Mouse (Mus musculus) kidney, embryonic 15.5 days (tissue): ENCODE results near the gene Ppp4r3b. TPM values are rescaled to one million over a fixed set of nuclear protein-coding genes. Genes with fewer than 3 reads are reported as not detected.

Source experiments
- ATAC-seq: fragments of 200-750 bp; cut with Nextera tagmentation; replicated peaks from 2 replicates; pipeline ENCODE4 v1.8.0; 2017; ENCODE audit warnings: moderate TSS enrichment; ENCODE audit not compliant: low FRiP score
- H3K27ac ChIP-seq: fragments of 300-500 bp; sonication (generic); 2 replicates; pipeline ENCODE4 v1.5.1; 2015; ENCODE audit warnings: mild to moderate bottlenecking, inconsistent platforms
- H3K27me3 ChIP-seq: fragments of 300-500 bp; sonication (generic); 2 replicates; pipeline ENCODE4 v1.6.1; 2015; ENCODE audit warnings: inconsistent platforms
- H3K36me3 ChIP-seq: fragments of 300-500 bp; sonication (generic); 2 replicates; pipeline ENCODE4 v1.6.1; 2015; ENCODE audit warnings: inconsistent platforms
- H3K4me1 ChIP-seq: fragments of 300-500 bp; sonication (generic); 2 replicates; pipeline ENCODE4 v1.6.1; 2015; ENCODE audit warnings: inconsistent platforms
- H3K4me2 ChIP-seq: fragments of 300-500 bp; sonication (generic); 2 replicates; pipeline ENCODE4 v1.6.1; 2015; ENCODE audit warnings: moderate library complexity, mild to moderate bottlenecking, inconsistent platforms
- H3K4me3 ChIP-seq: fragments of 300-500 bp; sonication (generic); replicated peaks from 2 replicates; pipeline ENCODE4 v1.5.1; 2015; ENCODE audit warnings: mild to moderate bottlenecking, inconsistent platforms
- H3K9ac ChIP-seq: fragments of 300-500 bp; sonication (generic); 2 replicates; pipeline ENCODE4 v1.6.1; 2015; ENCODE audit warnings: mild to moderate bottlenecking, inconsistent platforms
- H3K9me3 ChIP-seq: fragments of 300-500 bp; sonication (generic); replicated peaks from 2 replicates; pipeline ENCODE4 v1.6.1; 2016; ENCODE audit warnings: inconsistent platforms
- WGBS: fragments of 180-500 bp; shearing (Covaris S2); methylation state at CpG from one replicate; pipeline ENCODE4 v1.1.7; 2015; ENCODE audit warnings: mixed read lengths; 5-methylcytosine and 5-hydroxymethylcytosine counted together
- polyA plus RNA-seq: library from polyadenylated mRNA; unstranded; fragments of >200 nt; fragmentation: Nextera tagmentation; extraction: Ambion mirVana; gene quantifications from 2 replicates; pipeline ENCODE4 v1.2.1, GENCODE M21; 2015

Ppp4r3b gene
- polyA plus RNA-seq, 1 experiment from 2014 or later = 89.5 TPM

GRCm38 (mm10) chr11:29181751-29182150 lies 9.1 kb downstream of the Ppp4r3b start:
- H3K4me2 ChIP-seq = no peak overlapping the region
- WGBS = 94% methylated on average over 5 of the region's 5 CpGs
- no peak for ATAC-seq
- H3K36me3 ChIP-seq = peaks cover 54% of the 10 kb centered on the region
- no peak overlapping the region for H3K27ac ChIP-seq
- no peaks in the 10 kb centered on the region for H3K27me3 ChIP-seq
- no peaks in the 10 kb centered on the region for H3K4me1 ChIP-seq
- H3K9ac ChIP-seq = no peak overlapping the region
- no peaks in the 10 kb centered on the region for H3K9me3 ChIP-seq
- H3K4me3 ChIP-seq = no peak overlapping the region

GRCm38 (mm10) chr11:29188981-29189380 lies 16.3 kb downstream of the Ppp4r3b start:
- H3K9ac ChIP-seq = no peak overlapping the region
- H3K4me1 ChIP-seq = no peaks in the 10 kb centered on the region
- H3K27me3 ChIP-seq = no peaks in the 10 kb centered on the region
- H3K27ac ChIP-seq = no peak overlapping the region
- no peaks in the 10 kb centered on the region for H3K9me3 ChIP-seq
- H3K36me3 ChIP-seq = peaks cover 68% of the 10 kb centered on the region
- no peak for ATAC-seq
- 83% methylated on average over 2 of the region's 2 CpGs for WGBS
- no peak overlapping the region for H3K4me3 ChIP-seq
- no peak overlapping the region for H3K4me2 ChIP-seq

GRCm38 (mm10) chr11:29203653-29204052 lies 31.0 kb downstream of the Ppp4r3b start:
- no peak overlapping the region for H3K27ac ChIP-seq
- no peaks in the 10 kb centered on the region for H3K27me3 ChIP-seq
- H3K36me3 ChIP-seq = peaks cover 56% of the 10 kb centered on the region
- no peak overlapping the region for H3K9ac ChIP-seq
- no peaks in the 10 kb centered on the region for H3K4me1 ChIP-seq
- no peak overlapping the region for H3K4me3 ChIP-seq
- H3K4me2 ChIP-seq = no peak overlapping the region
- no peaks in the 10 kb centered on the region for H3K9me3 ChIP-seq
- ATAC-seq = no peak
- WGBS = 85% methylated on average over 5 of the region's 5 CpGs

- H3K4me1 ChIP-seq = no peaks in the 10 kb centered on the region
- peaks cover 52% of the 10 kb centered on the region for H3K36me3 ChIP-seq
- WGBS = 94% methylated on average over 2 of the region's 2 CpGs
- no peak overlapping the region for H3K27ac ChIP-seq
- H3K4me3 ChIP-seq = no peak overlapping the region
- H3K4me2 ChIP-seq = no peak overlapping the region
- H3K27me3 ChIP-seq = no peaks in the 10 kb centered on the region
- no peaks in the 10 kb centered on the region for H3K9me3 ChIP-seq
- no peak overlapping the region for H3K9ac ChIP-seq
- ATAC-seq = no peak
Observed at GRCm38 (mm10) chr11:29209774-29210173, 37.1 kb downstream of the Ppp4r3b start.

- no peak for ATAC-seq
- no peaks in the 10 kb centered on the region for H3K27me3 ChIP-seq
- H3K36me3 ChIP-seq = peaks cover 71% of the 10 kb centered on the region
- H3K4me2 ChIP-seq = no peak overlapping the region
- H3K9ac ChIP-seq = no peak overlapping the region
- H3K27ac ChIP-seq = no peak overlapping the region
- no peaks in the 10 kb centered on the region for H3K4me1 ChIP-seq
- no peaks in the 10 kb centered on the region for H3K9me3 ChIP-seq
- 95% methylated on average over 2 of the region's 2 CpGs for WGBS
- no peak overlapping the region for H3K4me3 ChIP-seq
Observed at GRCm38 (mm10) chr11:29216196-29216595, 43.5 kb downstream of the Ppp4r3b start.

- Histone ChIP-seq H3K9ac (no peak overlapping the region), H3K4me3 (no peak overlapping the region), H3K36me3 (peaks cover 76% of the 10 kb centered on the region), H3K4me1 (no peaks in the 10 kb centered on the region), H3K9me3 (no peaks in the 10 kb centered on the region), H3K27ac (no peak overlapping the region), H3K27me3 (no peaks in the 10 kb centered on the region), H3K4me2 (no peak overlapping the region)
- no peak for ATAC-seq
Observed at GRCm38 (mm10) chr11:29219055-29219454, 46.4 kb downstream of the Ppp4r3b start.

GRCm38 (mm10) chr11:29222310-29222709 lies 49.6 kb downstream of the Ppp4r3b start:
- no peak overlapping the region for H3K27ac ChIP-seq
- no peaks in the 10 kb centered on the region for H3K4me1 ChIP-seq
- ATAC-seq = no peak
- H3K4me3 ChIP-seq = no peak overlapping the region
- peaks cover 75% of the 10 kb centered on the region for H3K36me3 ChIP-seq
- no peaks in the 10 kb centered on the region for H3K9me3 ChIP-seq
- 86% methylated on average over 5 of the region's 5 CpGs for WGBS
- no peaks in the 10 kb centered on the region for H3K27me3 ChIP-seq
- no peak overlapping the region for H3K9ac ChIP-seq
- no peak overlapping the region for H3K4me2 ChIP-seq

GRCm38 (mm10) chr11:29224754-29225153 lies 52.1 kb downstream of the Ppp4r3b start:
- Histone ChIP-seq H3K27ac (no peak overlapping the region), H3K4me3 (no peak overlapping the region), H3K4me1 (no peaks in the 10 kb centered on the region), H3K4me2 (no peak overlapping the region), H3K9ac (no peak overlapping the region), H3K9me3 (no peaks in the 10 kb centered on the region), H3K36me3 (peaks cover 87% of the 10 kb centered on the region), H3K27me3 (no peaks in the 10 kb centered on the region)
- WGBS = 91% methylated on average over 2 of the region's 2 CpGs
- no peak for ATAC-seq

GRCm38 (mm10) chr11:29228957-29229356 lies 56.3 kb downstream of the Ppp4r3b start:
- Histone ChIP-seq H3K9ac (no peak overlapping the region), H3K4me2 (no peak overlapping the region), H3K36me3 (peaks cover 84% of the 10 kb centered on the region), H3K27ac (no peak overlapping the region), H3K4me3 (no peak overlapping the region), H3K27me3 (no peaks in the 10 kb centered on the region), H3K4me1 (no peaks in the 10 kb centered on the region), H3K9me3 (no peaks in the 10 kb centered on the region)
- ATAC-seq = no peak
- WGBS = 96% methylated on average over 2 of the region's 2 CpGs

GRCm38 (mm10) chr11:29233569-29233968 lies 60.9 kb downstream of the Ppp4r3b start:
- Histone ChIP-seq H3K4me3 (no peak overlapping the region), H3K36me3 (peaks cover 51% of the 10 kb centered on the region), H3K4me2 (no peak overlapping the region), H3K9me3 (no peaks in the 10 kb centered on the region), H3K27me3 (no peaks in the 10 kb centered on the region), H3K4me1 (no peaks in the 10 kb centered on the region), H3K9ac (no peak overlapping the region), H3K27ac (no peak overlapping the region)
- ATAC-seq = no peak
- 78% methylated on average over 1 of the region's 1 CpGs for WGBS

- H3K9me3 ChIP-seq = no peaks in the 10 kb centered on the region
- H3K27ac ChIP-seq = no peak overlapping the region
- ATAC-seq = no peak
- H3K4me3 ChIP-seq = no peak overlapping the region
- peaks cover 36% of the 10 kb centered on the region for H3K36me3 ChIP-seq
- H3K9ac ChIP-seq = no peak overlapping the region
- no peak overlapping the region for H3K4me2 ChIP-seq
- no peaks in the 10 kb centered on the region for H3K27me3 ChIP-seq
- H3K4me1 ChIP-seq = no peaks in the 10 kb centered on the region
Observed at GRCm38 (mm10) chr11:29237364-29237763, 64.7 kb downstream of the Ppp4r3b start.

GRCm38 (mm10) chr11:29238047-29238446 lies 65.4 kb downstream of the Ppp4r3b start:
- ATAC-seq = no peak
- Histone ChIP-seq H3K9me3 (no peaks in the 10 kb centered on the region), H3K9ac (no peak overlapping the region), H3K4me1 (no peaks in the 10 kb centered on the region), H3K27me3 (no peaks in the 10 kb centered on the region), H3K27ac (no peak overlapping the region), H3K36me3 (peaks cover 36% of the 10 kb centered on the region), H3K4me2 (no peak overlapping the region), H3K4me3 (no peak overlapping the region)

GRCm38 (mm10) chr11:29238551-29238950 lies 65.9 kb downstream of the Ppp4r3b start:
- H3K27ac ChIP-seq = no peak overlapping the region
- no peaks in the 10 kb centered on the region for H3K9me3 ChIP-seq
- no peak for ATAC-seq
- no peak overlapping the region for H3K4me3 ChIP-seq
- H3K27me3 ChIP-seq = no peaks in the 10 kb centered on the region
- peaks cover 31% of the 10 kb centered on the region for H3K36me3 ChIP-seq
- no peak overlapping the region for H3K9ac ChIP-seq
- 91% methylated on average over 3 of the region's 3 CpGs for WGBS
- no peaks in the 10 kb centered on the region for H3K4me1 ChIP-seq
- no peak overlapping the region for H3K4me2 ChIP-seq
